Mouse (Mus musculus) myocyte (in vitro differentiated cells): ENCODE data around the gene Kif17.

Source experiments
- CEBPB ChIP-seq: IDR thresholded peaks from 2 replicates; pipeline ENCODE4 v1.6.1; 2011; ENCODE audit warnings: mild to moderate bottlenecking, moderate library complexity; ENCODE audit not compliant: poor library complexity, insufficient read depth, severe bottlenecking
- E2F4 ChIP-seq: IDR thresholded peaks from one replicate; pipeline ENCODE4 v1.6.1; 2011; ENCODE audit warnings: mild to moderate bottlenecking, control low read depth, moderate library complexity; ENCODE audit not compliant: insufficient read depth
- MAX ChIP-seq: IDR thresholded peaks from one replicate; pipeline ENCODE4 v1.6.1; 2011; ENCODE audit warnings: low read depth, mild to moderate bottlenecking, control low read depth
- MYOD1 ChIP-seq, 3 experiments: IDR thresholded peaks; one replicate each; pipeline ENCODE4 v1.6.1; 2011; ENCODE audit warnings: control low read depth in 2 of 3, low read depth in 2 of 3, mild to moderate bottlenecking in 2 of 3, moderate library complexity in 1 of 3; ENCODE audit not compliant: insufficient read length in 2 of 3, control insufficient read depth in 1 of 3
- MYOG ChIP-seq, 3 experiments: IDR thresholded peaks; one replicate each; pipeline ENCODE4 v1.6.1; 2011; ENCODE audit warnings: control low read depth in 2 of 3, low read depth in 2 of 3, mild to moderate bottlenecking in 2 of 3; ENCODE audit not compliant: insufficient read length in 2 of 3, control insufficient read depth in 1 of 3, insufficient read depth in 1 of 3
- POLR2A ChIP-seq: IDR thresholded peaks from one replicate; pipeline ENCODE4 v1.6.1; 2011; ENCODE audit warnings: low read depth, mild to moderate bottlenecking, control low read depth, moderate library complexity; ENCODE audit not compliant: insufficient read length
- POLR2AphosphoS2 ChIP-seq: IDR thresholded peaks from one replicate; pipeline ENCODE4 v1.6.1; 2011; ENCODE audit warnings: low read depth, control low read depth; ENCODE audit not compliant: insufficient read length
- REST ChIP-seq: IDR thresholded peaks from one replicate; pipeline ENCODE4 v1.6.1; 2011; ENCODE audit warnings: mild to moderate bottlenecking, control low read depth, moderate library complexity; ENCODE audit not compliant: insufficient read depth, insufficient read length
- SRF ChIP-seq: IDR thresholded peaks from one replicate; pipeline ENCODE4 v1.6.1; 2011; ENCODE audit warnings: low read depth; ENCODE audit not compliant: control insufficient read depth, insufficient read length
- TCF12 ChIP-seq: IDR thresholded peaks from one replicate; pipeline ENCODE4 v1.6.1; 2011; ENCODE audit warnings: mild to moderate bottlenecking, control low read depth; ENCODE audit not compliant: poor library complexity, insufficient read depth, severe bottlenecking
- TCF3 ChIP-seq: IDR thresholded peaks from one replicate; pipeline ENCODE4 v1.6.1; 2011; ENCODE audit warnings: low read depth, control low read depth; ENCODE audit not compliant: insufficient read length
- USF1 ChIP-seq: IDR thresholded peaks from one replicate; pipeline ENCODE4 v1.6.1; 2011; ENCODE audit warnings: low read depth, mild to moderate bottlenecking, control low read depth, moderate library complexity

DNA sequence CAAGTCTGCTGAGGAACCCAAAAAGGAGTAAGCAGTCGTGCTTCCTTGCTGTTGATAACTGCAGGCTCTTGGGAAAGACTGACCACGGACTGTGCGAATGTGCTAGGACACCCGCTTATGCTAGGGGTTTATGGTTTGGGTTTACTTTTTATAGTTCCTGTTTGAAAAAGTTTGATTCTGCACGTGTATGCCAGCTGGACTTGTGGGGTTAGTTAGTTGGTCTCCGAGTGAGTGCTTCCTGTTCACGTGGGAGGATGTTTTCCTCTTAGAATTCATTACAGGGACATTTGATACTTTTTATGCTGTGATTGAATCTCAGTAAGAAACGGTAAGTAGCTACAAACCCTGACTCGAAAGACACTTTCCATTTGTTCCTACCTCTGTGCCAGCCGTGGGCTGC lies 26.6 kb upstream of the Kif17 start:
- TF ChIP-seq CEBPB = no peak
- no peak for TF ChIP-seq MAX
- TF ChIP-seq POLR2A = no peak
- TF ChIP-seq TCF3 = no peak
- TF ChIP-seq POLR2AphosphoS2 = no peak
- TF ChIP-seq SRF = no peak
- TF ChIP-seq E2F4 = no peak
- TF ChIP-seq USF1 = no peak
- TF ChIP-seq MYOD1 (IDR thresholded peaks at IDR 0.05; ENCODE audit: control insufficient read depth in 1 of 3, insufficient read length in 2 of 3, low read depth in 2 of 3) = no peak
- no peak for TF ChIP-seq MYOG (IDR thresholded peaks at IDR 0.05; ENCODE audit: control insufficient read depth in 1 of 3, insufficient read depth in 1 of 3, insufficient read length in 2 of 3, low read depth in 2 of 3)
- no peak for TF ChIP-seq TCF12
- no peak for TF ChIP-seq REST
